Mouse (Mus musculus) cerebellum, postnatal 14 days (tissue): ENCODE data around the gene Dcbld2.

Experiments
- DNase-seq, 2 experiments: peaks; one replicate each; pipeline ENCODE4 v3.0.0; 2021; ENCODE audit warnings: mixed read lengths in 2 of 2

Gene Dcbld2

DNA sequence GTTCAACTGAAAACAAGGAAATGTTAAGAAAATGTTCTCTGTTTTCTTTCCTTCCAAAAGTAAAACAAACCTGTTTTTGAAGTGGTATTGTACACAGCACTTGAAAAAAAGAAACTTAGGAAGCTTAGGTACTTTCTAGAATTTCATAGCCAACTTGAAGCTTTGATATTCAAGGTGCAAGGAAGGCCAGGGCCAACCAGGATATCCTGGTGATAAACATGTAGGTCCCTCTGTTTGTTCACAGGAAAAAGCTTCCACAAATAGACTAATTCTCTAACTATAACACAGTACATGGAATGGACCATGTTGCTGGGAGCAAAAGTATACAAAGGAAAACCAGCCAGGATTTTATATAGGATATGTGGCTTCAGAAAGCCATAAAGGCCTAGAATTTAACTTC, 88.5 kb downstream of the Dcbld2 start:
- DNase-seq = no peak

DNA sequence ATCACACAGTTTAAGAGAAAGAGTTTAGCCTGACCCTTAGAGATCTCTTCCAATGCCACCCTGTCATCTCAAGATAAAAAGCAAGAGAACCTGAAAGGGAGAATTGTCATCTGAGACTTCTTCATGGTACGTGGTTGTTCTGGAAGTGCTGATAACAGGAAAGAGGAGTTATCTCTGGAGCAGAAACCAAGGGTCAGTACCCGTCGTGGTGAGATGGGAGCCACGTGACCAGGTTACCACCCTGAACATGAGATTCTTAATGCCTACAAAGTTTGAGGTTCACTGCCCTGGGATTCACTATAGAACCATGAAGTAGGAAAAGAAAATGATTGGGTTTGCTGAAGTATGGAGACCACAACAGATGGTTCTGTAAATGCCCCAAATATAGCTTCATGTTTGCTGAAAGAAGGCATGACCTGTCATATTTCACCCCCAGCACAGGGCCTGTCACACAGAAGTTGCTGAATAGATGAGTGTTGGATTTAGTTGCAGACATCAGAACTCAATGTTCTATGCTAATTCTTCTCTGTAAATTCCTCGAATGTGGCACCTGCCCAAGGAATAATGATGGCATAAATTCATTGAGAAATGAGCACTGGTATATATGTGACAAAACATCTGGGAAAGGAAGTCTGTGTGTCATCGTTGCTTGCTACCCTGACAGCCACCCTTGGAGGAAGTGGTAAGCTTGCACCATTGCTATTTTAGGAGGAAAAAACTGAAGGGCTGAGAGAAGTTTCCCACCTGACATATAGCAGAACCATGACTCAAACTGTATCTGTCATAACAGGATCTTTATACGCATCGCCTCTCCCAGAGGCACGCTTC, 89.9 kb downstream of the Dcbld2 start:
- DNase-seq = no peak

DNA sequence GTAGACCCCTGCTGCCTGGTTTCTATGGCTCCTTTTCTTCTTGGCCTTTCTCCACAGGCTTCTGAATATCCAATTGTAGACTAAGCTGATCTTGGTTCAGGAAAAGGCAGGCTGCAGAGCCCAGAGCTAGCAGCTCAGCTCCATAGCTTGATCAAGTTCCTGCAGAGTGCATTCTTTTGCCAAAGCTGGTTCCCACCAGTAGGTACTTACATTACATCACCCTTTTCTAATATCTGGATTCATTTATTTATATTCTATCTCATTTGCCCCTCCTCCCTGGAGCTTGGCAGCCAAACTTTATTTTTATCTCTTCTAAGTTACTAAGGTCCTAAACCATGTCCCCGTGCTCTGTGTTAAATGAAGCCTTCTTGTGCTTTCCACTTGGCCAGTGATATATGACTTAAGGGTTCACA, 90.9 kb downstream of the Dcbld2 start:
- no peak for DNase-seq

DNA sequence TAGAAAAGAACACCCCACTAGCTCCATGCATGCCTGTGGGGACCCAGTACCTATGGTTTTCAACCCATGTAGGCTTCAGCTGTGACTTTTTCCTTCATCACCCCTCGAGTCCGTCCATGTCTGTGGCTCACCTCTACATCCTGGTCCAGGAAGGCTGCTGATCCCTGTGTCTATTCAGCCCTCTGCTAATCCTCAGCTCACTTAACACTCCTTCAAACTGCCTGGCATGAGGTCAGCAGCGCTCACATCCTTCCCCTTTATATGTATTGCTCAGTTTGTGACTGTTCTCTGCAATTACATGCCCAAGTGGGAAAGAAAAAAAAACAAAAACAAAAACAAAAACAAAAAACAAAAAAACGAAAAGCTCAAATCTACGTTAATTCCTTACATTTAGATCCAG, 91.4 kb downstream of the Dcbld2 start:
- no peak for DNase-seq

DNA sequence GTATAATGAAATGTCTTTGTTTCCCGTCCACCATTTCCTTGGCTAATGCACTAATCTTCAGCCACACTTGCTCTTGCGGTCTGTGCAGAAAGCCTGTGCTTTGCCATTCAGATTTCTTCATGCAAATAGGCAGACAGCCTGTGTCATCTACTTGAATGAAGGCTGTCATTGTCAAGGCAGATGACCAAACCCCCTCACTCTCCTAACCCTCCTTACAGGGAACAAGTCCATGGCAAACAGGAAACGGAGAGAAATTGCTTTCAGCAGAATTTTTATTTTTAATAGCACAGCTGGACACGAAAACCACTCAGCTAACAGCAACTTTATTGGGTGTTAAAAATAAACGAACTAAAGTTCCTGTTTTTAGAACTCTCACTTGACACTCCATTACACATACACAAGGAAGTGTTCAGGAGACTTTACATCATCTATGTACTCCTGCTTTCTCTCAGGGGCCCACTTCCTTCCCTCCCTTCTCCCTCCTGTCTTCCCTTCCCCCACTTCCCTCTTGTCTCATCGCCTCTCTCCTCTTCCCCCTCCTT, 93.6 kb downstream of the Dcbld2 start:
- no peak for DNase-seq

DNA sequence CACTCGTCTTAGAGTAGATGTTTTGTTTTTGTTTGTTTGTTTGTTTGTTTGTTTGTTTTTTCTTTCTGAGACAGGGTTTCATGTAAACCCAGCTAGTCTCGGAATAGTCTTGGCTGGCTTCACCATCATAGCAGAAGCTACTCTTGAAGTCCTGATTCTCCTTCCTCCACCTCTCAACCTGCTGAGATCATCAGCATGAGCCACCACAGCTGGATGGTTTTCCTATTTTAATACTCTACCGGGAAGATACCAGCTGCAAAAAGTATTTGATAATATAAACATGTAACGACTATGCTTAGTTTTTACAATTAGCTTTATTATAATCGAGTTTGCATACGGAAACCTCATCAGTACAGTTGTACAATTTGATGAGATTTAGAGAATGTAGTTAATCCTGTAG, 94.3 kb downstream of the Dcbld2 start:
- no peak for DNase-seq

DNA sequence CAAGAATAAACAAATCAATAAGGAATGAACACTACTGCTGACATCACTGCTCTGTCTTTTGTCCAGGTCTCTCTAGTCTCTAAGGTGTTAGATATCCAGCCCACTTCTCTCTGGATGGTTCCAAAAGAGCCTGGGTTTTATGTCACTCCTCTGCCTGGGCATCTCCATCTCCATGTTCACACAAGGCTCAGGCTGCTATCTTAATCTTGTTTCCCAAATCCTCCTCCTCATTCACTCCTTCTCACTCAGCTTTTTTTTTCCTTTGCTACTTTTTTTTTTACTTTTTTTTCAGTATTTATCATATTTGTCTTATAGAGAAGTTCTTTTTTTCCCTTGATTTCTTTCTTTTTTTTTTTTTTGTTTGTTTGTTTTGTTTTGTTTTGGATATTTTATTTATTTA, 96.7 kb downstream of the Dcbld2 start:
- no peak for DNase-seq

DNA sequence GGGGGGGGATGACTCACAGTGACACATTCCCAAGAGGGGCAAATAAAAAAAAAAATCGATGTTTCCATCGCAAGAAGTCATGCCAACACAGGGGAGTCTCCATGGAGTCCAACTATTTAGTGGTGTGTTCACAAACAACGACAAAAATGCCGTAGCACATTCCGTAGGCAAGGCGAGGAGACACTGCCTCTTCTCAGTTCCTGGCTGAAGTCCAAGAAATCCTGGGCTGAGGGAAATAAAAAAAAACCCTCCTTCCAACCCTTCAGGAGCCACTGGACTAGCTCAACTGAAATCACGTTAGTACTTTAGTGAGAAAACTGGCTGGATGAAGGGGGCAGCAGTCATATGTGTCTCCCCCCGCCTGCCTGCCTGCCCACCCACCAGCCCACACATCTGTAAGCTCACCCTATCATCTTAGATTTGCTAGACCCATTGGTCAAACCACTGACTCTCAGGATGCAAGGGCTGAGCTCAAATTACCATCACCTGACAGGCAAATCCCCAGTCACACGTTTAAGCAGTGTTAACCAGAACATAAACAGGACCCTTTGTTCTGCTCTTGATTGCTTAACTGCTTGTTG, 104.0 kb downstream of the Dcbld2 start:
- peak; percentile 23 to 32 for DNase-seq

DNA sequence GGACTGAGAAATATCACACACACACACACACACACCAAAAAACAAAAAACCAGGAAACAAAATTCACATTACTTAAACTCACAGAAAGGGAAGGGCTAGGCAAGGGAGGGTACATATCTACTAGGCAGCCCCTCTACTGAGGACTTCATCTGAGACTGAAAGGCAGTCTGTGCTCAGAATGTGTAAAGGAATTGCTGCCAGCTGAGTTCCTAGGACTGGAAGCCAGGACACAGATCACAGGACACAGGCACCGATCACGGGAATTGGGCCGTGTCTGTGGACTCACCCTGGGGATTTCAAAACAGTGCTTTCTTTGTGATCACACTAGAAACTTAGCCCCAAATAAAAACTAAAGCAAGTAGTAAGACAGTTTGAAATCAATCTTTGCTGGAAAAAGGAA, 104.6 kb downstream of the Dcbld2 start:
- peak; percentile 20 to 28 for DNase-seq

DNA sequence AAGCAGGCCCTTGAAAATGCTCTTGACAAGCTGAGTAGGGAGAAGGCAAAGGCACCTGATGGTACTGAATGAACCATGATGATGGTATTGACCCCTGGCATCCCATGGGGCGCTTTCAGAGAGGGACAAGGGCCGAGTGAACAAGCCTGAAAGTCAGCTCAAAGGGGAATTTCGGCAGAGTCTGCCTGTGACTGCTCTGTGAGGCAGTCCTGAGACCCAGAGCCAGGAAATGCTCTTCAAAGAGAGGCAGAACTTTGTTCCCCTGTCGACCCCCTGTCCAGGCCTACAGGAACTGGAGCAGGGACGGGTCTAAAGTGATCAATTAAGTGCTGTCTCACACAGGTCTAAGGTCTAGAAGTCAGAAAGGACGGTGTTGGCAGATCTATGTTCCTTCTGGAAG, 105.5 kb downstream of the Dcbld2 start:
- no peak for DNase-seq

DNA sequence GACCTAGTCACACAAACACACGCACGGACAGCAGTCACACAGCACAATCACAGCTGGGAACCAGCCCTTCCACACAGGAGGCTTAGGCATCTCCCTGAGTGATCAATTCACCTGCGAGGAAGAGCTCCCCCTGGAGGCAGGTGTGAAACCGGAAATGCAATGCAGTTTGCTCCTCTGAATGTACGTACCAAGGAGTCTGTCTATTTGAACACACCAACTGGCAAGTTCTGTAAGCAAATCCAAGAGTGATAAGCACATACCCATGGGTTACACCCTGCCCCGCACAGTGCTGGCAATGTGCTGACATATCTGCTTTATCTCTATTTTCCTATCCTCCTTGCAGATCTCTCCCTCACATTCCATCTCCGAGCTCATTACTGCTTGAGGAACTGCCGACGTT, 106.3 kb downstream of the Dcbld2 start:
- DNase-seq = no peak

DNA sequence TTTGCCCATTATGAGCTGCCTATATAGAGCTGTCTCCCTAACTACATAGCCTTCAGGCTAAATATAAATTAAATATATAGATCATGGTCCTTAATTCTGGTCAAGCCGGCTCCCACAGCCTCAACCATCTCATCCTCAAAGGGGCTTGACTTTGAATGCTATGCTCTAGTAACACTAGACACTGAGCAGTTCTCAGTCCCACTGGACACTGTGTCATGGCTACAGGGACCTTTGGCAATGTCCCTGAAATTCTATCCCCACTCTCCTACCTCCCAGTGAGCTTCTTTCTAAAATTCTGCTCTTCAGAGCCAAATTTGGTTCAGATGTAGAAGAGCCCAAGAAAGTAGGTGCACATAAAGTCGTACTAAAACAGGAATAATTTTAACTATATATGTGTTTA, 107.9 kb downstream of the Dcbld2 start:
- no peak for DNase-seq

DNA sequence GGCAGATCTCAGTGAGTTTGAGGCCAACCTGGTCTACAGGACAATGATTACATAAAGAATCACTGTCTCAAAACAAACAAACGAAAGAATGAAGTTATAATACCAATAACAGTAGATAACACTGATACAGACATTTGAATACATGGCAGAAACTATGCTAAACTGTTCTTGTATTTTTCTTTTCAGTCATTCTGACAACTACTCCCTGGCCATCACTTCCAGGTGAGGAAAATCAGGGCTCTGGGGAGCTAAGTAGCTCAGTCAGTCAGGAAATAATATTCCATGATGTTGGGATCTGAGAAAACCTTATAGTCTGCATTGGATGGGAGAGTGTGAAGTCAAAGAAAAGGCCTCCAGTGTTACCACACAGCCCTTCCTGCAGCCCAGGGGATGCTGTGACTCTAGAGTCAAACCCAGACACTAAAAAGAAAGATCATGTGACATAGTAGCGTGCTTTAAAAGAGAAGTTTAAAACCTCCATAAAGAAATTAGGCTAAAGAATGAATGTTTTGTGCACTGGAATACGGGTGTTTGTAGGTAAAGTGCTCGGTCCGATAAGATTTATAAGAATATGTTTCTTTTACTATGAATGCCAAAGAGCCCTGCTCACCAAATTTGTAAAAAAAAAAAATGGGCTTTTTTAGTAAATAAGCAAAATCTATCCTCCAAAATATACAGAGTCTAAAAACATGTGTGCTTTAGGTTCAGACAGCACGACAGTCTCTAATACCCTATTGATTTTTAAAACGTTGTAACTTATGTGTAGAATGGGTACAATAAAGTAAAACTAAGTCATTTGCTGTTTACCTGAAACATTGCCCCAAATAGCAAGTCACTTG, 108.9 kb downstream of the Dcbld2 start:
- no peak for DNase-seq
